Mouse (Mus musculus) G1E (cell line): ENCODE measurements around the gene Clcn3.

ENCODE experiments used
- CTCF ChIP-seq: IDR thresholded peaks from 2 replicates; pipeline ENCODE4 v1.5.1; 2012; ENCODE audit warnings: low read depth, low read length, inconsistent platforms, mixed read lengths
- GATA1 ChIP-seq: IDR thresholded peaks from 2 replicates; pipeline ENCODE4 v1.6.1; 2012; ENCODE audit warnings: borderline replicate concordance, low read length, inconsistent platforms, mixed read lengths
- GATA2 ChIP-seq: IDR thresholded peaks from 2 replicates; pipeline ENCODE4 v1.6.1; 2012; ENCODE audit warnings: low read depth, low read length, inconsistent platforms, borderline replicate concordance
- POLR2AphosphoS5 ChIP-seq: IDR thresholded peaks from 2 replicates; pipeline ENCODE4 v1.6.1; 2012; ENCODE audit warnings: low read depth, low read length, inconsistent platforms; ENCODE audit not compliant: insufficient replicate concordance
- TAL1 ChIP-seq: conservative IDR thresholded peaks from 2 replicates; pipeline ENCODE4 v1.6.1; 2012; ENCODE audit warnings: low read depth, low read length, inconsistent platforms, mixed read lengths

GRCm38 (mm10) chr8:60889131-60889842 lies 93.8 kb downstream of the Clcn3 start:
- no peak for TF ChIP-seq TAL1
- no peak for TF ChIP-seq CTCF
- TF ChIP-seq GATA1 = no peak
- no peak for TF ChIP-seq POLR2AphosphoS5
- TF ChIP-seq GATA2 = no peak
